Mouse (Mus musculus) ES-E14 (cell line): Measurements from ENCODE around the gene Nipal4. TPM values are rescaled to one million over a fixed set of nuclear protein-coding genes. Genes with fewer than 3 reads are reported as not detected.

ENCODE experiments used
- DNase-seq: peaks from one replicate; pipeline ENCODE4 v3.0.0-alpha.2; 2013; ENCODE audit warnings: low read depth, low spot score
- H3K27ac ChIP-seq: 2 replicates; pipeline ENCODE4 v1.5.1; 2012; ENCODE audit warnings: low read depth, mild to moderate bottlenecking, low read length, moderate library complexity, mixed read lengths; ENCODE audit not compliant: poor library complexity, insufficient read depth, severe bottlenecking
- H3K36me3 ChIP-seq: 2 replicates; pipeline ENCODE4 v1.6.1; 2012; ENCODE audit warnings: mild to moderate bottlenecking, low read length, moderate library complexity, mixed read lengths; ENCODE audit not compliant: control insufficient read depth, poor library complexity, insufficient read depth, severe bottlenecking
- H3K4me1 ChIP-seq, 2 experiments: fragments of 150-350 bp in 1 of 2; sonication (generic) in 1 of 2; 2 replicates each; pipeline ENCODE4 v1.6.1; 2012; ENCODE audit warnings: low read length in 2 of 2, mild to moderate bottlenecking in 1 of 2, mixed read lengths in 1 of 2; ENCODE audit not compliant: control insufficient read depth in 2 of 2, insufficient read depth in 2 of 2, poor library complexity in 1 of 2
- H3K4me3 ChIP-seq, 2 experiments: fragments of 150-350 bp in 1 of 2; sonication (generic) in 1 of 2; 2 replicates each; pipeline ENCODE4 v1.5.1; 2012; ENCODE audit warnings: low read length in 2 of 2, low read depth in 1 of 2, mild to moderate bottlenecking in 1 of 2, mixed read lengths in 1 of 2; ENCODE audit not compliant: insufficient read depth in 1 of 2, poor library complexity in 1 of 2, severe bottlenecking in 1 of 2
- H3K9ac ChIP-seq: 2 replicates; pipeline ENCODE4 v1.6.1; 2012; ENCODE audit warnings: low read depth, mild to moderate bottlenecking, low read length, mixed read lengths; ENCODE audit not compliant: poor library complexity, insufficient read depth, severe bottlenecking
- H3K9me3 ChIP-seq: fragments of 150-350 bp; sonication (generic); 2 replicates; pipeline ENCODE4 v1.6.1; 2012; ENCODE audit warnings: low read depth, mild to moderate bottlenecking, low read length; ENCODE audit not compliant: control insufficient read depth, insufficient read depth
- CHD2 ChIP-seq: IDR thresholded peaks from 2 replicates; pipeline ENCODE4 v1.6.1; 2014; ENCODE audit warnings: mild to moderate bottlenecking, low read depth, low read length, inconsistent platforms
- HCFC1 ChIP-seq: IDR thresholded peaks from 2 replicates; pipeline ENCODE4 v1.6.1; 2012; ENCODE audit warnings: low read length, inconsistent platforms, borderline replicate concordance; ENCODE audit not compliant: insufficient read depth
- MAFK ChIP-seq: IDR thresholded peaks from 2 replicates; pipeline ENCODE4 v1.6.1; 2014; ENCODE audit warnings: mild to moderate bottlenecking, low read depth, low read length, inconsistent platforms; ENCODE audit not compliant: insufficient read depth
- ZC3H11A ChIP-seq: IDR thresholded peaks from 2 replicates; pipeline ENCODE4 v1.6.1; 2012; ENCODE audit warnings: low read depth, mild to moderate bottlenecking, inconsistent platforms, low read length, borderline replicate concordance
- ZNF384 ChIP-seq: IDR thresholded peaks from 2 replicates; pipeline ENCODE4 v1.6.1; 2012; ENCODE audit warnings: low read depth, low read length, inconsistent platforms
- in situ Hi-C, 2 experiments: fragments of 600-800 bp; cut with MboI; formaldehyde crosslinking; loops; one replicate each; pipeline ENCODE4 v1.15.1; 2025; ENCODE audit warnings: low sequenced_read_pairs in 2 of 2, inconsistent platforms in 1 of 2; ENCODE audit not compliant: unreplicated experiment in 2 of 2
- total RNA-seq: library from RNA; depleted of rRNA; stranded (reverse); fragments of 300-350 nt; gene quantifications from 2 replicates; pipeline ENCODE4 v1.2.3, GENCODE M21; 2012

Nipal4 gene
- total RNA-seq, 1 experiment, result 2.1 TPM

- Histone ChIP-seq H3K36me3 (no peaks in the 10 kb centered on the region), H3K27ac (no peak overlapping the region), H3K9ac (no peak overlapping the region), H3K9me3 (no peaks in the 10 kb centered on the region), H3K4me3 (no peak overlapping the region), H3K4me1 (no peaks in the 10 kb centered on the region)
- no peak for DNase-seq
- no peak for TF ChIP-seq HCFC1
- no peak for TF ChIP-seq CHD2
- no peak for TF ChIP-seq ZC3H11A
- TF ChIP-seq MAFK, result no peak
- TF ChIP-seq ZNF384, result no peak
- in situ Hi-C loops, result loop anchor here (10.0 kb wide), 1 partner anchor 177 kb away; no protein-coding TSS in a partner anchor
Measured at GRCm38 (mm10) chr11:46211858-46212257, 45.5 kb upstream of the Nipal4 start.

DNA sequence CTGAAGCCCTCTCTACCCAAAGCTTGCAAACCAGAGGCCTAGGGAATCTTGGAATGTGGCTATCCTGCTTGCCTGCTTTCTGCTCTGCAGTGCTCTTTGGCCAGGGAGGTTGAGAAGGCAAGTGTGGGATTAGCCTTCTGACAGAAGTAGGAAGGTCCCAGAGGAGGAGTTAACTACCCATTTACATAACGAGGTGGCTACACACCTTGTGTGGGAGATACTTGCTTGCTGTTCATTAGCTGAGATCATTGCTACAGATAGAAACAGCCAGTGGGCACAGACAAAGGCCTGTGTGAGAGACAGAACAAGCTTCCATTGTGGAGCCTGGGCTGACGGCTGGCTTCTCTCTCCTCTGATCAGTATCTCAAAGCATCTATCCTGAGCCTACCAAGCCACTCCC is 43.6 kb upstream of the Nipal4 start:
- in situ Hi-C loops, result loop anchor here (10.0 kb wide), 1 partner anchor 175 kb away; no protein-coding TSS in a partner anchor
- TF ChIP-seq MAFK (no peak), ZNF384 (no peak), CHD2 (no peak), HCFC1 (no peak), ZC3H11A (no peak)
- Histone ChIP-seq H3K27ac (no peak overlapping the region), H3K4me1 (no peaks in the 10 kb centered on the region), H3K9ac (no peak overlapping the region), H3K4me3 (no peak overlapping the region), H3K9me3 (no peaks in the 10 kb centered on the region), H3K36me3 (no peaks in the 10 kb centered on the region)
- no peak for DNase-seq

DNA sequence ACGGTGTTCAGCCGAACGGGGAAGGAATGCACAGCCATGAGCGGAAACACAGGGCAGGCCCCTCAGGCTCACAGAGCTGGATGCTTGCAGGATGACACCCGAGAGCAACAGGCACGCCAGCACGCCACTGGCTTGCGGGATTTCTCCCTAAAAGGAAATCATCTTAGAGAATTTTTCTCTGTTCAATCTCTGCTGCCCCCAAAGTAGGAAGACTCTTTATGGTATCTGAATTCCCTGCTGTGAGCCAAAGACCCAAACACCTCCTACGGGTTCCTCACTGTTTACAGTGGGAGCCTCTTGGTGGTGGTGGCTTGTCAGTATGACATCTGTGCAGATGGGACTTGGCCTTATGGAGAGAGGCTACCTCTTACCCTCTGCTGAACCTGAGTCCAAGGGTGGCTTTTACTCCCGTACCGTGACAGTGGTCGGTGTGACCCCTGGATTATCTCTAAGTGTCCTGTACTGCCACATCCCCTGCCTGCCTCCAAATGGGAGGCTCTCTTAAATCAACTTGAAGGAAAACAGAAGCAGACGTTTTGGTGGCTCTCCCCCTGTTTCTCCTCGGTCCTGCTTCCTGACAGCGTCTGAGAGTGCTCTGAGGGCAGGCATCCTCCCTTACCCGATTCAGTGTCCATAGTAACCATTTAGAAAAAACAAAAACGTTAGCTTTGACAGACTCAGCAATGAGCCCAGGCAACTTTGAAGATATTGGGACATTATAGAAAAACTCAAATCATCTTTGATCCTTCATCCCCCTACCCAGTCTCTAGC is 39.5 kb upstream of the Nipal4 start:
- in situ Hi-C loops, result no loop called here
- TF ChIP-seq ZNF384 (no peak), CHD2 (no peak), MAFK (no peak), HCFC1 (no peak), ZC3H11A (no peak)
- H3K4me3 ChIP-seq, result no peak overlapping the region
- H3K27ac ChIP-seq, result no peak overlapping the region
- no peaks in the 10 kb centered on the region for H3K4me1 ChIP-seq
- no peaks in the 10 kb centered on the region for H3K36me3 ChIP-seq
- H3K9ac ChIP-seq, result no peak overlapping the region
- H3K9me3 ChIP-seq, result no peaks in the 10 kb centered on the region
- DNase-seq, result no peak

DNA sequence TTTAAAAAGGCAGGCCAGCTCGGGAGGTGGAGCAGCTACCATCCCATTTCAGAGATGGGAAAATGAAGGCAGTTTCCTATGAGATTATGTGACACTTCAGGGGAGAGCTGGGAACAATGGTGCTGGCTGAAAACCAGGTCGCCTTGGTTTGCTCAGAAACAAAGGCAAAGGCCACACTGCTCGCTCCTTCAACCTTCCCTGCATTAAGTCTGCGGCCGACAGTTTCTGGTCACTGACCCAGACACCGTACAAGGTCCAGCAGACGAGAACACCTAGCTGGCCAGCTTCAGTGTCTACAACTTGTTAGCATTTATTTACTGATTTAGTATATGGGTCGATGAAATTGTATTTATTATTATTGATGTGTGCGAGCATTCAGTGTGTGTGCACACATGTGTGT is 38.5 kb upstream of the Nipal4 start:
- no peak overlapping the region for H3K4me3 ChIP-seq
- H3K4me1 ChIP-seq, result no peaks in the 10 kb centered on the region
- no peak overlapping the region for H3K9ac ChIP-seq
- in situ Hi-C loops, result no loop called here
- H3K27ac ChIP-seq, result no peak overlapping the region
- H3K36me3 ChIP-seq, result no peaks in the 10 kb centered on the region
- no peak for TF ChIP-seq ZNF384
- no peak for TF ChIP-seq HCFC1
- TF ChIP-seq MAFK, result no peak
- no peak for TF ChIP-seq CHD2
- TF ChIP-seq ZC3H11A, result no peak
- no peaks in the 10 kb centered on the region for H3K9me3 ChIP-seq
- DNase-seq, result no peak

DNA sequence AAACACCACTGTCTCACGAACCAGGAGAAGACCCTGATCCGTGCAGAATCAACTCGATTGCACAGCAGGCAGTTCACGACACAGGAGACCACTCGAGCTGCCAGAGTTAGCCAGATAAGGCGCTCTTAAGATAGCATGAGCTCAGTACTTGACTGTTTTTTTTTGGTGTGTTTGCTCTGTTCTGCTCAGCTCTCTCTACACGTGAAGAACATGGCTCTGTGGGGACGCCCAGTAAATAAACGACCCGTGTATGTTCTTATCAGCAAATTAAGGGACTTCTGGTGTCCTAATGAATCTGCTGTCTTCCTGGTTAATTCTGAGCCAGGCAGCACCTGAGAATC is 36.2 kb upstream of the Nipal4 start:
- Histone ChIP-seq H3K27ac (no peak overlapping the region), H3K4me3 (no peak overlapping the region), H3K4me1 (no peaks in the 10 kb centered on the region), H3K9me3 (no peaks in the 10 kb centered on the region), H3K9ac (no peak overlapping the region), H3K36me3 (peaks cover 2% of the 10 kb centered on the region; the same call in 1 of the 2 replicates)
- no peak for DNase-seq
- no peak for TF ChIP-seq CHD2
- TF ChIP-seq ZC3H11A, result no peak
- in situ Hi-C loops, result no loop called here
